ENCODE assay signal across 8 mouse cellular contexts in the genomic region with DNA sequence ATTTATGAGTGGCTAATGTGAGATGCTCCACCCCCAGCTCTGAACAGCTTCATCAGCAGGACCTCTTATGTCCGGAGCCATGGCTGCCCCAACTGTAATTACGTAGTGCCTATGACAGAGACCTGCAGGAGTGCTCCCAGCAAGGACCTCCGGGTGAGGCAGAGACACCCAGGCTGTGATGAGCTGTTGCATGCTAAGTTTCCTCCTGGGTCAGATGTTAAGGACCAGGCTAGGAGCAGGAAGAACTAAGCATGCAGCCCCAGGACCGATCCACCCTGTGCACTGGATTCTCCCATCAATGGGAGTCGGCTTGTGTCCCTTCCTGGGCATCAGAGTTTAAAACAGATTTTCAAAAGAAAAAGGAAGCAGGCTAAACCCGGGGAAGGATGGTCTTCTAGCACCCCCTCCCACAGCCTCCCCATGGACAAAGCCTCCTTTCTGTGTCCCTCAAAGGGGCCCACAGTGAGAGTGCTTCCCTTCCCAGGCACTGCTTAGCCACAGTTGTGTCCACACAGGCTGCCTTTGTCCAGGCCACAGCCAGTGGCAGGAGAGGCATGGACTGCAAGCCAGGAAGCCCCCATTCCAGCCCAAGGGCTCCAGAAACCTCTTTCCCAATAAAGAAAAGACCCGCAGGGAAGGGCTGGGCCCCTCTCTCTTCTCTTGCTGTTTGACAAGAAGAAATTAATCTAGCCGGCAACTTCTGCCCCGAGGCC. TPM values are rescaled to one million over a fixed set of nuclear protein-coding genes. Genes with fewer than 3 reads are reported as not detected.
DNase-seq lines count a peak whose midpoint lies in the region; ATAC-seq and TF ChIP-seq lines count a peak whose summit lies in the region.

No protein-coding gene starts in this region.

- peak overlapping the region; percentile 86 for H3K27ac ChIP-seq in cortical plate, adult 2 months (ENCODE audit: insufficient read depth, low read length)
- peak overlapping the region; percentile 82 for H3K27ac ChIP-seq in hindbrain, embryonic 15.5 days (replicated peaks)
- H3K27ac ChIP-seq in midbrain, embryonic 15.5 days, result peak overlapping the region; percentile 76

- DNase-seq in frontal cortex, postnatal 10 days (ENCODE audit: low spot score in 2 of 2), result peak; percentile 55 to 66
- DNase-seq in frontal cortex, postnatal 25 days (ENCODE audit: low spot score in 2 of 2), result no peak
- no peak for DNase-seq in thymus, postnatal 36 days
- no peak for DNase-seq in kidney, adult 8-10 months
- no peak for DNase-seq in adrenal gland, postnatal 4 days (ENCODE audit: low spot score in 2 of 2)

- H3K36me3 ChIP-seq in hindbrain, embryonic 15.5 days, result no peaks in the 10 kb centered on the region
- H3K36me3 ChIP-seq in midbrain, embryonic 15.5 days (replicated peaks), result no peaks in the 10 kb centered on the region

- TF ChIP-seq POLR2A in cortical plate, adult 2 months (IDR thresholded peaks at IDR 0.05; ENCODE audit: extremely low read depth, insufficient read depth, low read length), result no peak

- peaks cover 14% of the 10 kb centered on the region for H3K4me1 ChIP-seq in cortical plate, adult 2 months (ENCODE audit: control insufficient read depth, insufficient read depth, low read length)
- H3K4me1 ChIP-seq in hindbrain, embryonic 15.5 days (replicated peaks), result peaks cover 40% of the 10 kb centered on the region
- H3K4me1 ChIP-seq in midbrain, embryonic 15.5 days, result peaks cover 22% of the 10 kb centered on the region

- WGBS in hindbrain, embryonic 15.5 days, result 20% methylated on average over 9 of the region's 9 CpGs
- 23% methylated on average over 9 of the region's 9 CpGs for WGBS in midbrain, embryonic 15.5 days

- no peaks in the 10 kb centered on the region for H3K27me3 ChIP-seq in hindbrain, embryonic 15.5 days
- H3K27me3 ChIP-seq in midbrain, embryonic 15.5 days (replicated peaks), result no peaks in the 10 kb centered on the region

- peak; percentile 90 for ATAC-seq in hindbrain, embryonic 15.5 days (ENCODE audit: low FRiP score, low read depth)
- peak; percentile 87 for ATAC-seq in midbrain, embryonic 15.5 days (replicated peaks)

- H3K9ac ChIP-seq in hindbrain, embryonic 15.5 days, result no peak overlapping the region
- H3K9ac ChIP-seq in midbrain, embryonic 15.5 days, result no peak overlapping the region

- no peak overlapping the region for H3K4me2 ChIP-seq in hindbrain, embryonic 15.5 days
- no peak overlapping the region for H3K4me2 ChIP-seq in midbrain, embryonic 15.5 days

- H3K4me3 ChIP-seq in cortical plate, adult 2 months (ENCODE audit: insufficient read depth, low read length), result no peak overlapping the region
- no peak overlapping the region for H3K4me3 ChIP-seq in hindbrain, embryonic 15.5 days
- H3K4me3 ChIP-seq in midbrain, embryonic 15.5 days, result no peak overlapping the region

- no peak for TF ChIP-seq CTCF in cortical plate, adult 2 months (IDR thresholded peaks at IDR 0.05; ENCODE audit: extremely low read depth, insufficient read depth, low read length)

- no peaks in the 10 kb centered on the region for H3K9me3 ChIP-seq in hindbrain, embryonic 15.5 days
- no peaks in the 10 kb centered on the region for H3K9me3 ChIP-seq in midbrain, embryonic 15.5 days

RNA-seq across cellular contexts. Expression of a gene that starts 54.2 kb away (rescaled TPM):
- 52.4 and 53.1 TPM in 2 replicates for polyA plus RNA-seq in cortical plate, adult 2 months (2012; rRNA removed)
- polyA plus RNA-seq in hindbrain, embryonic 15.5 days (2015; fragmentation: Nextera tagmentation; extraction: Ambion mirVana), result 33.5 and 43.1 TPM in 2 replicates
- polyA plus RNA-seq in midbrain, embryonic 15.5 days (2015; fragmentation: Nextera tagmentation; extraction: Ambion mirVana), result 27.3 and 27.7 TPM in 2 replicates
- 10 to 100 TPM; 46.2 to 47.3 TPM for total RNA-seq in adrenal gland, postnatal 4 days (2021)

Comparison
In these comparisons a context has a peak if more than half of its experiments do, and no peak if none do; other contexts are left out.
1. DNase-seq: peak in frontal cortex, postnatal 10 days (2 of 2); none in frontal cortex, postnatal 25 days (0 of 2), thymus, postnatal 36 days (0 of 2), kidney, adult 8-10 months (0 of 2) and adrenal gland, postnatal 4 days (0 of 2).
2. Peak in every context shown above with its lines, with median percentiles within 50 percentile points of each other: H3K27ac ChIP-seq.